Mouse (Mus musculus) v-Abl transformed pro-B cells (cell line): Measurements from ENCODE around the gene Acot7.

ENCODE experiments used
- in situ Hi-C, 2 experiments: fragments of 400-800 bp; cut with MboI; formaldehyde crosslinking; loops; one replicate each; pipeline ENCODE4 v1.15.1; 2025; ENCODE audit not compliant: unreplicated experiment in 2 of 2

The Acot7 gene

GRCm38 (mm10) chr4:152194476-152195175 lies 16.7 kb downstream of the Acot7 start:
- in situ Hi-C loops: loop anchor here (25.0 kb wide), 2 partner anchors 1768 to 1968 kb away; partner anchors contain the start of genes A430005L14Rik (in 1 of the 2), Megf6 (in 1 of the 2) and Tprgl (in 1 of the 2)

GRCm38 (mm10) chr4:152196276-152196675 lies 18.3 kb downstream of the Acot7 start:
- in situ Hi-C loops: loop anchor here (25.0 kb wide), 2 partner anchors 1766 to 1966 kb away; partner anchors contain the start of genes A430005L14Rik (in 1 of the 2), Megf6 (in 1 of the 2) and Tprgl (in 1 of the 2)

GRCm38 (mm10) chr4:152197545-152197944 lies 19.6 kb downstream of the Acot7 start:
- in situ Hi-C loops: loop anchor here (25.0 kb wide), 2 partner anchors 1765 to 1965 kb away; partner anchors contain the start of genes A430005L14Rik (in 1 of the 2), Megf6 (in 1 of the 2) and Tprgl (in 1 of the 2)

GRCm38 (mm10) chr4:152199617-152200016 lies 21.7 kb downstream of the Acot7 start:
- in situ Hi-C loops: loop anchor here (25.0 kb wide), 2 partner anchors 1763 to 1963 kb away; partner anchors contain the start of genes A430005L14Rik (in 1 of the 2), Megf6 (in 1 of the 2) and Tprgl (in 1 of the 2)

GRCm38 (mm10) chr4:152201492-152201891 lies 23.6 kb downstream of the Acot7 start:
- in situ Hi-C loops: no loop called here

GRCm38 (mm10) chr4:152202418-152202817 lies 24.5 kb downstream of the Acot7 start:
- in situ Hi-C loops: no loop called here

GRCm38 (mm10) chr4:152202905-152203304 lies 25.0 kb downstream of the Acot7 start:
- in situ Hi-C loops: no loop called here

GRCm38 (mm10) chr4:152204663-152205062 lies 26.7 kb downstream of the Acot7 start:
- in situ Hi-C loops: no loop called here

- in situ Hi-C loops: no loop called here
Observed at GRCm38 (mm10) chr4:152206199-152206598, 28.3 kb downstream of the Acot7 start.

GRCm38 (mm10) chr4:152209623-152210022 lies 31.7 kb downstream of the Acot7 start:
- in situ Hi-C loops: loop anchor here (5.0 to 10.0 kb wide), 5 partner anchors 37 to 283 kb away; no protein-coding TSS in a partner anchor

- in situ Hi-C loops: loop anchor here (5.0 to 10.0 kb wide), 5 partner anchors 40 to 280 kb away; no protein-coding TSS in a partner anchor
Observed at GRCm38 (mm10) chr4:152212091-152212505, 34.2 kb downstream of the Acot7 start.

GRCm38 (mm10) chr4:152212531-152212930 lies 34.6 kb downstream of the Acot7 start:
- in situ Hi-C loops: loop anchor here (5.0 to 10.0 kb wide), 5 partner anchors 40 to 280 kb away; no protein-coding TSS in a partner anchor

- in situ Hi-C loops: loop anchor here (5.0 to 10.0 kb wide), 5 partner anchors 41 to 279 kb away; no protein-coding TSS in a partner anchor
Observed at GRCm38 (mm10) chr4:152212974-152213373, 35.0 kb downstream of the Acot7 start.

- in situ Hi-C loops: loop anchor here (5.0 to 10.0 kb wide), 5 partner anchors 42 to 278 kb away; no protein-coding TSS in a partner anchor
Observed at GRCm38 (mm10) chr4:152213760-152214480, 36.0 kb downstream of the Acot7 start.

GRCm38 (mm10) chr4:152214871-152215415 lies 37.0 kb downstream of the Acot7 start:
- in situ Hi-C loops: loop anchor here (5.0 to 10.0 kb wide), 5 partner anchors 43 to 277 kb away; no protein-coding TSS in a partner anchor

- in situ Hi-C loops: loop anchor here (5.0 to 10.0 kb wide), 3 partner anchors 65 to 273 kb away; no protein-coding TSS in a partner anchor
Observed at GRCm38 (mm10) chr4:152219591-152219990, 41.7 kb downstream of the Acot7 start.

GRCm38 (mm10) chr4:152220771-152221410 lies 43.0 kb downstream of the Acot7 start:
- in situ Hi-C loops: no loop called here

- in situ Hi-C loops: no loop called here
Observed at GRCm38 (mm10) chr4:152221411-152221887, 43.5 kb downstream of the Acot7 start.

GRCm38 (mm10) chr4:152222111-152222510 lies 44.2 kb downstream of the Acot7 start:
- in situ Hi-C loops: no loop called here

GRCm38 (mm10) chr4:152222513-152222912 lies 44.6 kb downstream of the Acot7 start:
- in situ Hi-C loops: no loop called here
